Mouse (Mus musculus) stomach, embryonic 14.5 days (tissue): ENCODE measurements around the gene Pou2f3. TPM values are rescaled to one million over a fixed set of nuclear protein-coding genes. Genes with fewer than 3 reads are reported as not detected.
A peak's percentile ranks its signal among the peaks of the same experiment; 100 is the strongest.

ENCODE experiments used
- ATAC-seq: fragments of 200-750 bp; cut with Nextera tagmentation; 2 replicates; pipeline ENCODE4 v1.8.0; 2017; ENCODE audit warnings: low read depth, moderate TSS enrichment; ENCODE audit not compliant: insufficient number of reproducible peaks, insufficient read depth, low FRiP score
- H3K27ac ChIP-seq: fragments of 300-500 bp; sonication (generic); 2 replicates; pipeline ENCODE4 v1.5.1; 2014; ENCODE audit warnings: mild to moderate bottlenecking, low read length, moderate library complexity, mixed read lengths
- H3K27me3 ChIP-seq: fragments of 300-500 bp; sonication (generic); 2 replicates; pipeline ENCODE4 v1.6.1; 2014; ENCODE audit warnings: low read length, control low read depth, mixed read lengths; ENCODE audit not compliant: control insufficient read depth, insufficient read depth
- H3K36me3 ChIP-seq: fragments of 300-500 bp; sonication (generic); 2 replicates; pipeline ENCODE4 v1.6.1; 2014; ENCODE audit warnings: mild to moderate bottlenecking, control low read depth, low read length, moderate library complexity, mixed read lengths; ENCODE audit not compliant: control insufficient read depth, insufficient read depth
- H3K4me1 ChIP-seq: fragments of 300-500 bp; sonication (generic); 2 replicates; pipeline ENCODE4 v1.6.1; 2014; ENCODE audit warnings: low read length, control low read depth, mixed read lengths; ENCODE audit not compliant: control insufficient read depth, insufficient read depth
- H3K4me2 ChIP-seq: fragments of 300-500 bp; sonication (generic); replicated peaks from 2 replicates; pipeline ENCODE4 v1.6.1; 2014; ENCODE audit warnings: low read depth, low read length, control low read depth
- H3K4me3 ChIP-seq: fragments of 300-500 bp; sonication (generic); 2 replicates; pipeline ENCODE4 v1.5.1; 2014; ENCODE audit warnings: low read depth, low read length, control low read depth
- H3K9ac ChIP-seq: fragments of 300-500 bp; sonication (generic); replicated peaks from 2 replicates; pipeline ENCODE4 v1.6.1; 2014; ENCODE audit warnings: low read depth, mild to moderate bottlenecking, control low read depth, low read length, moderate library complexity, mixed read lengths
- H3K9me3 ChIP-seq: fragments of 300-500 bp; sonication (generic); 2 replicates; pipeline ENCODE4 v1.6.1; 2016; ENCODE audit warnings: low read depth, low read length, control low read depth; ENCODE audit not compliant: control insufficient read depth
- WGBS: fragments of 180-500 bp; shearing (Covaris S2); extraction: QIAGEN DNeasy Blood & Tissue Kit; methylation state at CpG from one replicate; pipeline ENCODE4 v1.1.7; 2014; 5-methylcytosine and 5-hydroxymethylcytosine counted together
- polyA plus RNA-seq: library from polyadenylated mRNA; unstranded; fragments of >200 nt; fragmentation: Nextera tagmentation; extraction: Ambion mirVana; gene quantifications from 2 replicates; pipeline ENCODE4 v1.2.1, GENCODE M21; 2014

The Pou2f3 gene
- polyA plus RNA-seq, 1 experiment from 2014 or later = 0.27 TPM

DNA sequence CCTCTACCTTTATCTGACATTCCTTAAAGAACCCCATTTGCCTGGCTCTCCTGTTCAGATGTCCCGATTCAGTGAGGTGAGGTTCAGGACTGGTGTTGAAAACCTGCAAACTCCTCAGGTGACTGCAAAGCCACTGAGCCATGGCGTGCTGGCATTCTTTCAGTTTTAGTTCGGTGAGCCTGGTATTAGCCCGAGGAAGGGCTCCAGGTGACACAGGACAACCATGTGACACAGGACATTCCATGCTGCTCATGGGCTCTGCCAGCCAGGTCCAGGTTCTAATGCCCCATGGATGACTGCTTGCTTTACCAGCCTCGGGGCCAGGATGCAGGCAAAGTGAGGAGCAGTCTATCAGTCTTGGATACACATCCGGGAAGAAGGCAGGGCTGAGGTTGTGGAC, 25.2 kb upstream of the Pou2f3 start:
- Histone ChIP-seq H3K27ac (no peak overlapping the region), H3K27me3 (no peaks in the 10 kb centered on the region), H3K4me1 (peaks cover 63% of the 10 kb centered on the region), H3K9ac (0 out of 2 replicates have a peak overlapping the region, but pooled peaks have one; percentile 14), H3K9me3 (no peaks in the 10 kb centered on the region), H3K36me3 (no peaks in the 10 kb centered on the region; the same call in 1 of the 2 replicates), H3K4me2 (no peak overlapping the region), H3K4me3 (no peak overlapping the region)
- WGBS = 77% methylated on average over 6 of the region's 6 CpGs
- no peak for ATAC-seq

DNA sequence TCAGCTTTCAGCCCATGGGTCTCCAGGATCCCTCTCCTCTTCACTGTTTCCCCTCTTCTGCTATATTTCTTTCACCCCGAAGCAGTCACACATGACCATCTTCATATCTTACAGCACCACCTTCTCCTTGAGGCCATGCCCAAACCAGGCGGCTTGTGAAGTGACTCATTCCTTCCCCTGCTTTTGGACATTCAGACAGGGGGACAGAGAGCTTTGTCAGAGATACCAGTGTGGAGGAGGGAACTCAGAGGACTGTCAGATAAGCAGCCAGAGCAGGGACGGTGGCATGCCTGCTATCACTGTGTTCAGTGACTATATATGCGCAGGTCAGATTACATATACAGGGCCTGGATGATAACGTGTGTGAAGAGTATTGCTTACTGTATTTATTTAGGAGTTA, 24.3 kb upstream of the Pou2f3 start:
- H3K36me3 ChIP-seq = no peaks in the 10 kb centered on the region; the same call in 1 of the 2 replicates
- H3K9ac ChIP-seq = no peak overlapping the region
- H3K27me3 ChIP-seq = no peaks in the 10 kb centered on the region
- no peak for ATAC-seq
- H3K9me3 ChIP-seq = no peaks in the 10 kb centered on the region
- no peak overlapping the region for H3K4me2 ChIP-seq
- whole genome bisulfite sequencing = 67% methylated on average over 5 of the region's 5 CpGs
- H3K27ac ChIP-seq = peak overlapping the region; percentile 0; the same call in 1 of the 2 replicates
- H3K4me3 ChIP-seq = no peak overlapping the region
- peaks cover 67% of the 10 kb centered on the region for H3K4me1 ChIP-seq

DNA sequence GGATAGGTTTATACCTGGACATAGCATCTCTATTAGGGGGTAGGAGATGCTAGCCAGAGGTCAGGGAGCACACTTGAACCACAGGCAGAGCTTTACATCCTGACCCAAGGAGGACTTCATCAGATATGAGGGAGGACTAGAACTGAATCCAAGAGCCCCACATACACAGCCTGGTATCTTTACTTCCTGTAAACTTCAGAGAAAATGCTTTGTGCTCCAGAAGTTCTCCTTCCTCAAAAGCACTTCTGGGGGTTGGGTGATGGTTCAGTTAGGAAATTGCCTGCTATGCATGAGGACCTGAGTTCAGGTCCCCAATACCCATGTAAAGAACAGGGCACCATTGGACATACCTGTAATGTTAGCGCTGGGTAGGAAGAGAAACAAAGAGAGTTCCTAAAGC, 23.3 kb upstream of the Pou2f3 start:
- 91% methylated on average over 1 of the region's 1 CpGs for WGBS
- Histone ChIP-seq H3K4me1 (peaks cover 67% of the 10 kb centered on the region), H3K9ac (no peak overlapping the region), H3K27me3 (no peaks in the 10 kb centered on the region), H3K9me3 (no peaks in the 10 kb centered on the region), H3K36me3 (no peaks in the 10 kb centered on the region; the same call in 1 of the 2 replicates), H3K4me2 (no peak overlapping the region), H3K4me3 (no peak overlapping the region), H3K27ac (peak overlapping the region; percentile 94; the same call in 1 of the 2 replicates)
- ATAC-seq = no peak

DNA sequence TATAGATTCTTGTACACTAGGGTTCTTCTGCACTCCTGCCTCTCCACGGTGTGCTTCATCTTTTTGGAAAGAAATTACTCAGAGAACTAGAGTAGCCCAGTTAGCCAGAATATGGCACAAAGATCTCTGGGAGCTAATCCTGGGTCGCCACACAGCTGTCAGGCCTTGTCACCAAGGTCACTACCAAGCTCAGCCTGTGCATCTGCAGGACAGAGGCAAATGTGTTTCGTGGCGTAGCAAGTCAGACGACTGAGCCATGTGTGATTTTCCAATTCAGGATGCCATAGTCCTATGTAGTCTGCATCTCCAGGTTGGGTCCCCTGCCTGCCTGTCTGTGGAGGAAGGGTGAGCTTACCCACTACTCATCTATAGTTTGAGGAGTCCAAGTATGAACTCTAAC, 22.9 kb upstream of the Pou2f3 start:
- Histone ChIP-seq H3K4me1 (peaks cover 63% of the 10 kb centered on the region), H3K27me3 (no peaks in the 10 kb centered on the region), H3K36me3 (no peaks in the 10 kb centered on the region; the same call in 1 of the 2 replicates), H3K9ac (no peak overlapping the region), H3K9me3 (no peaks in the 10 kb centered on the region), H3K4me3 (no peak overlapping the region), H3K4me2 (0 out of 2 replicates have a peak overlapping the region, but pooled peaks have one; percentile 32), H3K27ac (peak overlapping the region; percentile 94; the same call in 1 of the 2 replicates)
- ATAC-seq = no peak
- 36% methylated on average over 5 of the region's 5 CpGs for WGBS

DNA sequence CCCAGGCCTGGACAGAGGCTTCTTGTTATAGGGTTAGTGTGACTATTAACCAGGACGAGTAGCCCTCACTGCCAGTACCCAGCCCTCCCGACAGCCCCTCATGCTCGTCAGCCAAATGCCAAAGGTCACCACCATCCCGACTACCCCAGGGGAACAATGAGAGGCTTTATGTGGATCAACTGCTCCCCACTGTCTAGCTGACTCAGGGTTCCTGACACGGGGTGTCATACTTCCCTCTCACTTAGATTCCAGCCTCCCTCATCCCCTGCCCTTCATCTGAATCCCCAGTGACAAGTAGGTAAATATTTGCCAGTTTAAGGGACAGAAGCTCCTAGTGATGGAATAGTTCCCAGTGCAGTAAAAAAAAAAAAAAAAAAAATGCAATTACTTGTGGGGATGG, 22.1 kb upstream of the Pou2f3 start:
- H3K36me3 ChIP-seq = no peaks in the 10 kb centered on the region; the same call in 1 of the 2 replicates
- H3K4me3 ChIP-seq = no peak overlapping the region
- peaks cover 60% of the 10 kb centered on the region for H3K4me1 ChIP-seq
- H3K4me2 ChIP-seq = peak overlapping the region; percentile 32
- no peaks in the 10 kb centered on the region for H3K27me3 ChIP-seq
- no peak overlapping the region for H3K9ac ChIP-seq
- no peak for ATAC-seq
- H3K9me3 ChIP-seq = no peaks in the 10 kb centered on the region
- peak overlapping the region; percentile 94 for H3K27ac ChIP-seq
- WGBS = 7% methylated on average over 5 of the region's 5 CpGs

DNA sequence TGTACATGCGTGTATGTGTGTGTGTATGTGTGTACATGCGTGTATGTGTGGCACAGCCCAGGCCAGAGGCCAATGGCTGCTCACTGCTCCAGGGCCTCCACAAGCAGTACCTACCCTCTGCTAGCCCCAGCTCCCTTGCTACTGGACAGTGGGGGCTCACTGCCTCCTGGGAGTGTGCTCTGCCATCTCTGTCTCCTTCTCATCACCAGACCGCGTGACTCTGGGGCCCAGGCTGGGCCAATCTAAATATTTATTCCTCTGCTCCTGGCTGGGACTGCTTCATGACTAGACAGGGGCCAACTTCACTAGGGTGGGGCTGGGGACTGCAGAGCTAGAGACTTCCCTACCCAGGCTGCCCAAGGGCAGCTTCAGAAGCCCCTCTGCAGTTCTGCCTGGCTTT, 21.6 kb upstream of the Pou2f3 start:
- Histone ChIP-seq H3K4me1 (peaks cover 61% of the 10 kb centered on the region), H3K36me3 (no peaks in the 10 kb centered on the region; the same call in 1 of the 2 replicates), H3K9ac (0 out of 2 replicates have a peak overlapping the region, but pooled peaks have one; percentile 2), H3K9me3 (no peaks in the 10 kb centered on the region), H3K4me3 (no peak overlapping the region), H3K4me2 (peak overlapping the region; percentile 32), H3K27me3 (no peaks in the 10 kb centered on the region), H3K27ac (peak overlapping the region; percentile 94)
- 30% methylated on average over 4 of the region's 4 CpGs for WGBS
- peak; percentile 84 for ATAC-seq

DNA sequence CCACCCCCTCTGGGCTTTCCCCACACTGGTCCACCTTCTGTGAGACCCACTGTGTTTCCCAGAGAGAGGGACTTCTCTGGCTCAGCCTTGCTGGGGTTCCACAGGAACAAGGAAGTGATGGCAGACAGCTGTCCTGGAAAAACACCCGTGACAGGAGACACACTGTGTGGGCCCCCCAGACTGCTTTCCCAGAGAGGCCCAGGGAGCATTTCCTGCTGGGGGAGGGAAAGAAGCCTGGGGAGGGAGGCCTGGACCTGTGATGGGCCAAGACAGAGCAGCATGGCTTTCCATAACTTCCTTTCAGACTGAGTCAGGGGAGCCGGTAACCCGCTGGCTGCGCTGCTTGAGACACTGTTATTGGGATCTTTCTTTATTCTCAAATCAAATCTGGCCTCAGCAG, 20.7 kb upstream of the Pou2f3 start:
- no peaks in the 10 kb centered on the region for H3K27me3 ChIP-seq
- peak; percentile 35 for ATAC-seq
- WGBS = 36% methylated on average over 4 of the region's 4 CpGs
- peak overlapping the region; percentile 32 for H3K4me2 ChIP-seq
- H3K27ac ChIP-seq = peak overlapping the region; percentile 94
- no peak overlapping the region for H3K4me3 ChIP-seq
- peaks cover 63% of the 10 kb centered on the region for H3K4me1 ChIP-seq
- no peaks in the 10 kb centered on the region for H3K9me3 ChIP-seq
- H3K9ac ChIP-seq = no peak overlapping the region
- no peaks in the 10 kb centered on the region; the same call in none of the 2 replicates for H3K36me3 ChIP-seq

DNA sequence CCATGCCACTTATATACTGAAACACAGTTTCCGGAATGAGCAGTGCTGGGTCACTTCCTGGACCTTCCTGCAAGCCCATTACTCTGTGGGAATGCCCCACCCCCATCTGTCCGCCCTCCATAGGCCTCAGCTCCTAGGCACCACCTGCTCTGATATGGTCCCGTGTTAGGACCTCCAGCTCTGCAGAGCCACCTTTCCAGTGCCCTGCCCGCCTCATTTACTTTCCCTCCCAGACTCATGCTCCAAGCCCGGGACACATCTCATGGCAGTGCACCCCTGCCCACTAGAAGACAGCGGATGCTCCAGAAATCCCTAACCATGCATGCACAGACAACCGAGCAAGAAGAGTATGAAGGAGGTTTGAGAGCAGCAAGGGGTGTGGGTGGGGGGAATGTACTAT, 19.8 kb upstream of the Pou2f3 start:
- Histone ChIP-seq H3K27ac (no peak overlapping the region), H3K4me1 (peaks cover 67% of the 10 kb centered on the region), H3K4me2 (no peak overlapping the region), H3K36me3 (no peaks in the 10 kb centered on the region; the same call in none of the 2 replicates), H3K4me3 (no peak overlapping the region), H3K27me3 (no peaks in the 10 kb centered on the region), H3K9me3 (no peaks in the 10 kb centered on the region), H3K9ac (no peak overlapping the region)
- no peak for ATAC-seq
- WGBS = 76% methylated on average over 7 of the region's 7 CpGs

DNA sequence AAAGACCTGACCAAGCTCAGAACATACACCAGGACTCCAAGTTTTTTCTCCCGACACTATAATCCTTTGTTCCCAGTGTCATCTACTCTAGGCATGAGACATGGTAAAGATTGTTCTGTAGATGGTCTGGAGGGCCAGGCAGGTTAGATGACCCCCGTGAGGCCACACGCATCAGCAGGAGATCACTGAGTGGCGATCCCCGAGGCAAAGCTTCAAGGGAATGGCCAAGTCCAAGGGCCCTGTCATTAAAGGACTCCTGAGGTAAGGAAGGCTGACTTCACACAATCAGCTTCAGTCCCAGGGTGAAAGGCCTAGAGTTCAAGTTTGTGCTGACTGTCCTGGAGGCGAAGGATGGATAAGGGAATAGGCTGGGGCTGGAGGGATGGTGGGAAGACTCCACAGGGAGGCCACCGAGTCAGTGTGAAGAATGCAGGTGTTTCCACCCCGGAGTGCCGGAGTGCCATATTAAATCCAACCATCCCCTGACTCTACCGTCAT, 19.3 kb upstream of the Pou2f3 start:
- ATAC-seq = no peak
- WGBS = 88% methylated on average over 10 of the region's 10 CpGs
- Histone ChIP-seq H3K9me3 (no peaks in the 10 kb centered on the region), H3K36me3 (peaks cover 2% of the 10 kb centered on the region), H3K27me3 (no peaks in the 10 kb centered on the region), H3K9ac (no peak overlapping the region), H3K4me1 (peaks cover 64% of the 10 kb centered on the region), H3K27ac (no peak overlapping the region), H3K4me2 (no peak overlapping the region), H3K4me3 (no peak overlapping the region)
